In the genomic region with DNA sequence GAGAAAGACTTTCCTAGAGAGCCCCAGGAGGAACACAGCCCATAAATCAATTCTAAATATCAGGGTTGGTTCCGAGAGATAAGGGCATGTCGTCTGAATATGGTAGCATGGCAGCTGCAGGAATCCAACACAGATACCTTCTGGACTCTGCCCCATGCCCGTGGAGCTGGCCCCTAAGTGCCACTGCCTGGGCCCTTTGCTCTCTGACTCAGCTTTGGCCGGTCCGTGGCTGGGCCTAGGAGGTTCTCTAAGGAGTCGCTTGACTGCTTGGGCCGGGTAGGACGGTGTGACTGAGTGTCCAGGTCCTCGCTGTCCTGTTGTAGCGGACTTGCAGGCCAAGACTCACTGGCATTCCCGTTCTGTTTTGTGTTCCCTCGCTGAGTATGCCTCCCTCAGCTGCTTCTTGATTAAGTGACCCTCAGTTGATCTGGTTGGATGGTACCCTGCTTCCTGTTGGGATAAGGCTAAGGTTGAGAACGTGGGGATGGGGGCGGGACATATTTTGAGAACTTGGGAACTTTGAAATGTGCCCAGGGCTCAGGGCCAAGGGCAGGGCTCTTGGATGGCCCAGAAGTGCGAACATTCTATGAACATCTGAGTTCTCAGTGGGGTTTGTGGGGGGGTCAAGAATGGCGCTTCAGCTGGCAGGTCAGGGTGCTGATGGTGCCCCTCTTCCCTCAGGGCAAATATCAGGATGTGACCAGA, we compare ENCODE assay signal across 11 mouse cellular contexts. TPM values are rescaled to one million over a fixed set of nuclear protein-coding genes. Genes with fewer than 3 reads are reported as not detected.
A peak's percentile ranks its signal among the peaks of the same experiment; 100 is the strongest.
DNase-seq lines count a peak whose midpoint lies in the region; ATAC-seq lines count a peak whose summit lies in the region.
"Had no signal": no experiment of that assay in that cellular context is flagged by ENCODE, and none has a peak within 500 bp of the region (broad histone marks: within the 10 kb centered on the region; RNA-seq: fewer than 3 reads in every experiment).

No protein-coding gene starts in this region.

- no peak for ATAC-seq in forebrain, embryonic 14.5 days
- ATAC-seq in neural tube, embryonic 11.5 days (ENCODE audit: insufficient read depth, low FRiP score, low TSS enrichment) = no peak
- no peak for ATAC-seq in megakaryocyte-erythroid progenitor cell, adult 5-6 weeks (replicated peaks; ENCODE audit: low FRiP score, low TSS enrichment, poor library complexity, severe bottlenecking)
- no peak for ATAC-seq in midbrain, embryonic 16.5 days

- H3K36me3 ChIP-seq in forebrain, embryonic 10.5 days (replicated peaks) = no peaks in the 10 kb centered on the region
- H3K36me3 ChIP-seq in forebrain, embryonic 14.5 days (ENCODE audit: control insufficient read depth, insufficient read depth, low read length) = no peaks in the 10 kb centered on the region
- H3K36me3 ChIP-seq in neural tube, embryonic 11.5 days (ENCODE audit: control insufficient read depth, insufficient read depth, low read length) = no peaks in the 10 kb centered on the region
- H3K36me3 ChIP-seq in limb, embryonic 10.5 days = no peaks in the 10 kb centered on the region
- no peaks in the 10 kb centered on the region for H3K36me3 ChIP-seq in midbrain, embryonic 16.5 days (ENCODE audit: control insufficient read depth, insufficient read depth, low read length)
- H3K36me3 ChIP-seq: G1E had no signal

- DNase-seq in forebrain, embryonic 10.5 days (ENCODE audit: extremely low spot score, low spot score) = no peak
- DNase-seq in forebrain, embryonic 14.5 days (ENCODE audit: low spot score) = no peak
- DNase-seq in neural tube, embryonic 11.5 days (ENCODE audit: low spot score) = no peak
- DNase-seq in neural tube, embryonic 10.5 days (ENCODE audit: extremely low spot score, low spot score) = no peak
- no peak for DNase-seq in limb, embryonic 10.5 days (ENCODE audit: low spot score)
- DNase-seq in cerebellum, postnatal 4 days (ENCODE audit: low spot score in 2 of 2) = no peak
- DNase-seq: spleen, adult 18-20 months had no signal

- H3K27ac ChIP-seq in forebrain, embryonic 10.5 days = peak overlapping the region; percentile 59
- no peak overlapping the region for H3K27ac ChIP-seq in forebrain, embryonic 14.5 days (ENCODE audit: low read depth, low read length)
- peak overlapping the region; percentile 68 for H3K27ac ChIP-seq in neural tube, embryonic 11.5 days (ENCODE audit: low read depth, low read length)
- H3K27ac ChIP-seq in limb, embryonic 10.5 days = peak overlapping the region; percentile 84
- H3K27ac ChIP-seq in midbrain, embryonic 16.5 days (ENCODE audit: low read length) = no peak overlapping the region
- H3K27ac ChIP-seq: macrophage had no signal

- WGBS in forebrain, embryonic 10.5 days = 89% methylated on average over 16 of the region's 16 CpGs
- 91% methylated on average over 16 of the region's 16 CpGs for WGBS in forebrain, embryonic 14.5 days
- WGBS in neural tube, embryonic 11.5 days = 78% methylated on average over 16 of the region's 16 CpGs
- WGBS in limb, embryonic 10.5 days = 71% methylated on average over 16 of the region's 16 CpGs
- WGBS in midbrain, embryonic 16.5 days = 89% methylated on average over 16 of the region's 16 CpGs

- no peak overlapping the region for H3K9ac ChIP-seq in forebrain, embryonic 14.5 days (ENCODE audit: low read length)
- H3K9ac ChIP-seq in neural tube, embryonic 11.5 days (ENCODE audit: low read length) = no peak overlapping the region
- H3K9ac ChIP-seq in midbrain, embryonic 16.5 days (ENCODE audit: low read depth, low read length) = no peak overlapping the region

- H3K4me3 ChIP-seq in forebrain, embryonic 10.5 days = no peak overlapping the region
- no peak overlapping the region for H3K4me3 ChIP-seq in forebrain, embryonic 14.5 days (ENCODE audit: low read depth, low read length)
- H3K4me3 ChIP-seq in neural tube, embryonic 11.5 days (ENCODE audit: low read depth, low read length) = no peak overlapping the region
- no peak overlapping the region for H3K4me3 ChIP-seq in limb, embryonic 10.5 days
- H3K4me3 ChIP-seq in midbrain, embryonic 16.5 days (ENCODE audit: low read depth, low read length) = no peak overlapping the region

- H3K4me2 ChIP-seq in forebrain, embryonic 14.5 days (ENCODE audit: low read length) = no peak overlapping the region
- H3K4me2 ChIP-seq in neural tube, embryonic 11.5 days (ENCODE audit: low read depth) = no peak overlapping the region
- H3K4me2 ChIP-seq in midbrain, embryonic 16.5 days (ENCODE audit: low read length) = no peak overlapping the region

- H3K27me3 ChIP-seq in forebrain, embryonic 10.5 days (ENCODE audit: poor library complexity, severe bottlenecking) = peaks cover 37% of the 10 kb centered on the region
- peaks cover 25% of the 10 kb centered on the region for H3K27me3 ChIP-seq in forebrain, embryonic 14.5 days (replicated peaks; ENCODE audit: control insufficient read depth, insufficient read depth, low read length)
- H3K27me3 ChIP-seq in neural tube, embryonic 11.5 days (ENCODE audit: control insufficient read depth, insufficient read depth, low read length) = no peaks in the 10 kb centered on the region
- H3K27me3 ChIP-seq in limb, embryonic 10.5 days (ENCODE audit: low read depth, poor library complexity, severe bottlenecking) = no peaks in the 10 kb centered on the region
- no peaks in the 10 kb centered on the region; the same call in 1 of the 2 replicates for H3K27me3 ChIP-seq in midbrain, embryonic 16.5 days (ENCODE audit: control insufficient read depth, insufficient read depth, low read depth, low read length)

- peaks cover 51% of the 10 kb centered on the region for H3K4me1 ChIP-seq in forebrain, embryonic 10.5 days
- no peaks in the 10 kb centered on the region for H3K4me1 ChIP-seq in forebrain, embryonic 14.5 days (ENCODE audit: control insufficient read depth, insufficient read depth, low read length)
- H3K4me1 ChIP-seq in neural tube, embryonic 11.5 days (ENCODE audit: control insufficient read depth, insufficient read depth, low read length) = peaks cover 16% of the 10 kb centered on the region
- H3K4me1 ChIP-seq in limb, embryonic 10.5 days = peaks cover 85% of the 10 kb centered on the region
- peaks cover 2% of the 10 kb centered on the region; the same call in 1 of the 2 replicates for H3K4me1 ChIP-seq in midbrain, embryonic 16.5 days (ENCODE audit: control insufficient read depth, insufficient read depth, low read length)

- H3K9me3 ChIP-seq in forebrain, embryonic 10.5 days = 0 out of 2 replicates have a peak, but pooled peaks cover 4% of the 10 kb centered on the region
- no peaks in the 10 kb centered on the region for H3K9me3 ChIP-seq in forebrain, embryonic 14.5 days (replicated peaks; ENCODE audit: control insufficient read depth, low read length)
- no peaks in the 10 kb centered on the region for H3K9me3 ChIP-seq in neural tube, embryonic 11.5 days (ENCODE audit: control insufficient read depth, low read length)
- H3K9me3 ChIP-seq in limb, embryonic 10.5 days (replicated peaks) = no peaks in the 10 kb centered on the region
- no peaks in the 10 kb centered on the region for H3K9me3 ChIP-seq in midbrain, embryonic 16.5 days (replicated peaks; ENCODE audit: control insufficient read depth, low read length, poor library complexity, severe bottlenecking)

RNA-seq across cellular contexts. Expression of gene Sulf2, which starts 30.9 kb away (rescaled TPM):
- 71.1 and 73.6 TPM in 2 replicates for polyA plus RNA-seq in forebrain, embryonic 10.5 days (2016; fragmentation: Nextera tagmentation; extraction: Ambion mirVana)
- polyA plus RNA-seq in forebrain, embryonic 14.5 days (2014; fragmentation: Nextera tagmentation; extraction: Ambion mirVana) = 33.2 and 40.1 TPM in 2 replicates
- polyA plus RNA-seq in neural tube, embryonic 11.5 days (2014; fragmentation: Nextera tagmentation; extraction: Ambion mirVana) = 156 and 161 TPM in 2 replicates
- polyA plus RNA-seq in limb, embryonic 10.5 days (2016; fragmentation: Nextera tagmentation; extraction: Ambion mirVana) = 157 and 188 TPM in 2 replicates
- 0.25 TPM in 1 of 2 replicates, not detected in the other for total RNA-seq in megakaryocyte-erythroid progenitor cell, adult 5-6 weeks (2014; fragmentation: Nextera tagmentation)
- total RNA-seq in megakaryocyte-erythroid progenitor cell, adult 5-6 weeks (2017) = 0.42 and 2.3 TPM in 2 replicates
- 88.1 and 94.5 TPM in 2 replicates for polyA plus RNA-seq in midbrain, embryonic 16.5 days (2015; fragmentation: Nextera tagmentation; extraction: Ambion mirVana)
- polyA plus RNA-seq: G1E had no signal

Comparison
In these comparisons a context has a peak if more than half of its experiments do, and no peak if none do; other contexts are left out.
1. H3K27ac ChIP-seq: peak in forebrain, embryonic 10.5 days (single experiment), neural tube, embryonic 11.5 days (single experiment) and limb, embryonic 10.5 days (single experiment); none in forebrain, embryonic 14.5 days (single experiment) and midbrain, embryonic 16.5 days (single experiment).